Mouse (Mus musculus): ENCODE measurements around the gene Irf6.

Gene Irf6

GRCm38 (mm10) chr1:193200640-193201382, 47.9 kb downstream of the Irf6 start:
- DNase-seq (ENCODE audit: low read depth, low spot score), result no peak

- DNase-seq (ENCODE audit: low read depth, low spot score), result peak; percentile 51
These were observed 48.5 kb downstream of the Irf6 start, which contains the start of gene Traf3ip3 for GRCm38 (mm10) chr1:193201383-193201778. Gene Traf3ip3 (minus strand): TSS chr1:193201703.

GRCm38 (mm10) chr1:193203821-193204220, 50.9 kb downstream of the Irf6 start:
- no peak for DNase-seq (ENCODE audit: low read depth, low spot score)

GRCm38 (mm10) chr1:193205431-193205830, 52.5 kb downstream of the Irf6 start:
- DNase-seq (ENCODE audit: low read depth, low spot score), result no peak

- DNase-seq (ENCODE audit: low read depth, low spot score), result no peak
These were observed 54.6 kb downstream of the Irf6 start, which contains the start of gene Lamb3 for GRCm38 (mm10) chr1:193207503-193207902. Gene Lamb3 (plus strand): TSS chr1:193207699.

GRCm38 (mm10) chr1:193208178-193208577, 55.3 kb downstream of the Irf6 start:
- peak; percentile 80 for DNase-seq (ENCODE audit: low read depth, low spot score)

- no peak for DNase-seq (ENCODE audit: low read depth, low spot score)
These were observed 58.5 kb downstream of the Irf6 start for GRCm38 (mm10) chr1:193211371-193211770.

- DNase-seq (ENCODE audit: low read depth, low spot score), result no peak
These were observed 61.1 kb downstream of the Irf6 start for GRCm38 (mm10) chr1:193214053-193214452.

DNA sequence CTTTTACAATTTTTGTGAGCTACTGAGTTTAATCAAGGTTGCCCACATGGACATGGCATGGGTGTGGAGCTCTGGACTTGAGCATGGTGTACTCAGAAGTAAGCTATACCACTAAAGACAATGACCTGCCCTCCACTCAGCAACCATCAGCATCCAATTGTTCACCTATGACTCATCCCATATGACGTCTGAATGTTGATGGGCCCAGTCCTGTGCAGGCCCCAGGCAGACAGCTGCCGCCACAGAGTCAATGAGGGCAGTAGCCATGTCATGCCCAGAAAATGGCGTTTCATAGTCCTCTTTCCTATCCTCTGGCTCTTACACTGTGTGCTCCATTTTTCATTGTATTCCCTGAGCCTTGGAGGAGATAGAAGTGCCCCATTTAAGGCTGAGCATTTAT, 63.1 kb downstream of the Irf6 start:
- DNase-seq (ENCODE audit: low read depth, low spot score), result no peak

DNA sequence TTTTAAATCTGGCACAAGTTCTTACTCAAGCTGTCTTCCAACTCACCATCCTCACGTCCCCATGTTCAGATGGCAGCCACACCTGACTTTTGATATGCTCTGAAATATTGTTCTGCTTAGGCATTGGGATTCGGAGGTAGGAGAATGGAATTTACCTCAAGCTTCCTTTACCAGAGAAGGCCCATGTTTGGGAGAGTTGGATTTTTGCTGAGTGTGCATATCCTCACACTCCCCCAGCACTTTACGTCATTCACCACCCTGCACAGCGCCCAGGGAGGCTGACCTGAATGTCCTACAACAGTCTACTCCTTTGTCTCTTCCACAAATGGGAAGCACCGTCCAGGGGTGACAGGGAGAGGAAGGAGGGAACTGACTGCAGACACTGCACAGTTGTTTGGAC, 67.5 kb downstream of the Irf6 start:
- DNase-seq (ENCODE audit: low read depth, low spot score), result no peak
